Mouse (Mus musculus): ENCODE measurements around the gene Gm13272. TPM values are rescaled to one million over a fixed set of nuclear protein-coding genes. Genes with fewer than 3 reads are reported as not detected.
"Not testable (repeated sequence)": the region's sequence is repeated elsewhere in the genome, so short reads cannot be mapped to it uniquely, and the experiment has no call there.

Gm13272 gene
- polyA plus RNA-seq, 1 experiment from 2014 or later = not detected

DNA sequence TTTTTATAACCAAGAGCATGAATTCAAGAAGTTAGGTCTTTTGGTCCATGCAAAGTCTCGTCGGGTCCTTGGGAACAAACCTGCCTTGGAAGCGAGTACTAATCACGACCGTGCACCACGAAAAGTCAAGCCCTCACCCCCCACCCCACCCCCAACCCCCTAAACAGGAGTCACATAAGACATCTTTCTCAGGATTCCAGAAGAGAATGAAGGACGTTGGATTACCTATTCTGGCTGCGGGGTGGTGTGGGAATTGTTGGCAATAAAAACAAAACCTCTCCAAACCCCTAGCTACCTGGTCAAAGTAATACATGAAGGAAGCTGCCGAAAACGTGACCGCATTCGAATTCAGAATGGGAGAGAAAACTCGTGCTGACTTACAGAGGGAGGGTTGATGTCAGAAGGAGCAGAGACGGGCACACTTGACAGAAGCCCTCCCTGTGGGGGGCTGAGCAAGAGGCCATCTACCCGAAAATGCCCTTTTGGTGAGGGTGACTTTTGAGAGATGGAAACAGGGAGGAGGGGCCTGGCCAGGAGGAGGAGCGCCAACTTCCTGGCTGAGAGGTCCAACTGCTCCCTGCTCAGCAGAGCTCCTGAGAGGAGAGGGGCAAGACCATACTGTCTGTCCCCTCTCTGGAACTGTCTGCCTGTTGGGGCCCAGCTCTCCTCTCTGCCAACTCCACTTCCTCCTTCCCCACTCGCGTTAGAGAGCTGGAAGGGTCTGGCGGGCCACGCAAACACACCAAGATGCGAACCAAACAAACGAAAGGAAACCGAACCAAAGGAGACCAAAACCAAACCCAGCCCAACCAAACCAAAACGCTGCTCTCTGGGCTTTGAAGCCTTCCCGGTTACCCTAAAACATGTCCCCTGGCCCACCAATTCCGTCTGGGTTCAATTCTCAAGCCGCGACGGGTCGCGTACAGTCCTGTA lies 22.8 kb upstream of the Gm13272 start:
- Histone ChIP-seq H3K9ac (ENCODE audit: low read length) (peak overlapping the region; percentile 58), H3K4me2 (ENCODE audit: low read length) (peak overlapping the region; percentile 68), H3K4me3 (ENCODE audit: low read depth, low read length) (peak overlapping the region; percentile 37), H3K27ac (ENCODE audit: low read depth, low read length) (peak overlapping the region; percentile 44; the same call in 1 of the 2 replicates)
- not testable (repeated sequence) for H3K4me1 ChIP-seq (ENCODE audit: control insufficient read depth, insufficient read depth, low read length); ATAC-seq; H3K27me3 ChIP-seq (replicated peaks; ENCODE audit: control insufficient read depth, insufficient read depth, low read length); DNase-seq (ENCODE audit: low spot score); H3K36me3 ChIP-seq (ENCODE audit: control insufficient read depth, insufficient read depth, low read length); H3K9me3 ChIP-seq (replicated peaks; ENCODE audit: control insufficient read depth, low read length)
- 13% methylated on average over 28 of the region's 31 CpGs for WGBS

DNA sequence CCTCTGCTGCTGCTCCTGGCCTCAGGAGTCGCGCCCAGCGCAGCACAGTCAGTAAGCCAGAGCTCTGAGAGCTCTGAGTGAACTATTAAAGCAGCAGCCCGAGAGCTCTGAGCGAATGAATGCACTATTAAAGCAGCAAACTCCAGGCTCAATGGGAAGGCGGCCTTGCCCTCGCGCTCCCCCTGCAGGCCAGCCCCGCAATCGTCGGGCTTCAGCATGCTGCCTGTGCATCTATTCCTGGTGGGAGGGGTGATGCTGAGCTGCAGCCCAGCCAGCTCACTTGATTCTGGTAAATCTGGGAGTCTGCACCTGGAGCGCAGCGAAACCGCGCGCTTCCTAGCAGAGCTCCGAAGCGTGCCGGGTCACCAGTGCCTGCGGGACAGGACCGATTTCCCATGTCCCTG lies 22.0 kb upstream of the Gm13272 start:
- not testable (repeated sequence) for H3K9me3 ChIP-seq (replicated peaks; ENCODE audit: control insufficient read depth, low read length); H3K36me3 ChIP-seq (ENCODE audit: control insufficient read depth, insufficient read depth, low read length); H3K27me3 ChIP-seq (replicated peaks; ENCODE audit: control insufficient read depth, insufficient read depth, low read length); H3K4me1 ChIP-seq (ENCODE audit: control insufficient read depth, insufficient read depth, low read length)
- Histone ChIP-seq H3K27ac (ENCODE audit: low read depth, low read length) (peak overlapping the region; percentile 44; the same call in 1 of the 2 replicates), H3K9ac (ENCODE audit: low read length) (peak overlapping the region; percentile 58), H3K4me3 (ENCODE audit: low read depth, low read length) (peak overlapping the region; percentile 37), H3K4me2 (ENCODE audit: low read length) (peak overlapping the region; percentile 68)
- DNase-seq (ENCODE audit: low spot score) (peak; percentile 94), ATAC-seq (peak; percentile 100)
- WGBS = under 1% methylated on average over 16 of the region's 21 CpGs

DNA sequence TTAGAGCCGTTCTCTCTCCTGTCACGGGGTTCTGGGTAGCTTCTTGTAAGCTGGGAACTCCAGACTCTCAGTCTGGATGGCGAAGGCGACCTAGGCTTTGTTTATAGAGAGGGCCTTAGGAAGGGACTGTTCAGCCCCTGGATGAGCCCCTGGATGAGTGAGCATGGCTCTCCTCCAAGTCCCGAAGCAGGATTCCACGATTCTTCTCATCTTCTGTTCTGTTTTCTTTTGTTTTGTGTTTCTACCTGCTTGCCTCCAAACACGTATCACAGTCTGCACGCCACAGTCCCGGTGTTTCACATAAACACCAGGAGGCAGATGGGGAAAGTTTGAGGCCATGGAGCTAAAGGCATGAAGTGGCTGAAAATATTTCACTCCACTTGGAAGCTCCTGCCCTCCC lies 20.9 kb upstream of the Gm13272 start:
- DNase-seq (ENCODE audit: low spot score); H3K4me3 ChIP-seq (ENCODE audit: low read depth, low read length); H3K4me1 ChIP-seq (ENCODE audit: control insufficient read depth, insufficient read depth, low read length); ATAC-seq; H3K36me3 ChIP-seq (ENCODE audit: control insufficient read depth, insufficient read depth, low read length); H3K9me3 ChIP-seq (replicated peaks; ENCODE audit: control insufficient read depth, low read length); H3K4me2 ChIP-seq (ENCODE audit: low read length); H3K9ac ChIP-seq (ENCODE audit: low read length); H3K27ac ChIP-seq (ENCODE audit: low read depth, low read length); H3K27me3 ChIP-seq (replicated peaks; ENCODE audit: control insufficient read depth, insufficient read depth, low read length): not testable (repeated sequence)
- WGBS = 85% methylated on average over 9 of the region's 9 CpGs

DNA sequence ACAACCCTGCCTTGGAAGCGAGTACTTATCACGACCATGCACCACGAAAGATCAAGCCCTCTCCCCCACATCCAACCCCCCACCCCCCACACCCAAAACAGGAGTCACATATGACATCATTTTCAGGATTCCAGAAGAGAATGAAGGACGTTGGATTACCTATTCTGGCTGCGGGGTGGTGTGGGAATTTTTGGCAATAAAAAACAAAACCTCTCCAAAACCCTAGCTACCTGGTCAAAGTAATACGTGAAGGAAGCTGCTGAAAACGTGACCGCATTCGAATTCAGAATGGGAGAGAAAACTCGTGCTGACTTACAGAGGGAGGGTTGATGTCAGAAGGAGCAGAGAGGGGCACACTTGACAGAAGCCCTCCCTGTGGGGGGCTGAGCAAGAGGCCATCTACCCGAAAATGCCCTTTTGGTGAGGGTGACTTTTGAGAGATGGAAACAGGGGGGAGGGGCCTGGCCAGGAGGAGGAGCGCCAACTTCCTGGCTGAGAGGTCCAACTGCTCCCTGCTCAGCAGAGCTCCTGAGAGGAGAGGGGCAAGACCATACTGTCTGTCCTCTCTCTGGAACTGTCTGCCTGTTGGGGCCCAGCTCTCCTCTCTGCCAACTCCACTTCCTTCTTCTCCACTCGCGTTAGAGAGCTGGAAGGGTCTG lies 19.9 kb upstream of the Gm13272 start, which contains the start of gene Gm13283:
Gene Gm13283 (plus strand): TSS at position 510 of the 659 bp plus-strand sequence.
- H3K27me3 ChIP-seq (replicated peaks; ENCODE audit: control insufficient read depth, insufficient read depth, low read length); H3K36me3 ChIP-seq (ENCODE audit: control insufficient read depth, insufficient read depth, low read length); H3K27ac ChIP-seq (ENCODE audit: low read depth, low read length); ATAC-seq; H3K9ac ChIP-seq (ENCODE audit: low read length); H3K4me1 ChIP-seq (ENCODE audit: control insufficient read depth, insufficient read depth, low read length); DNase-seq (ENCODE audit: low spot score); H3K9me3 ChIP-seq (replicated peaks; ENCODE audit: control insufficient read depth, low read length): not testable (repeated sequence)
- Histone ChIP-seq H3K4me2 (ENCODE audit: low read length) (peak within 1 kb of the TSS; percentile 52), H3K4me3 (ENCODE audit: low read depth, low read length) (peak within 1 kb of the TSS; percentile 29)
- 37% methylated on average over 7 of the region's 14 CpGs for WGBS

DNA sequence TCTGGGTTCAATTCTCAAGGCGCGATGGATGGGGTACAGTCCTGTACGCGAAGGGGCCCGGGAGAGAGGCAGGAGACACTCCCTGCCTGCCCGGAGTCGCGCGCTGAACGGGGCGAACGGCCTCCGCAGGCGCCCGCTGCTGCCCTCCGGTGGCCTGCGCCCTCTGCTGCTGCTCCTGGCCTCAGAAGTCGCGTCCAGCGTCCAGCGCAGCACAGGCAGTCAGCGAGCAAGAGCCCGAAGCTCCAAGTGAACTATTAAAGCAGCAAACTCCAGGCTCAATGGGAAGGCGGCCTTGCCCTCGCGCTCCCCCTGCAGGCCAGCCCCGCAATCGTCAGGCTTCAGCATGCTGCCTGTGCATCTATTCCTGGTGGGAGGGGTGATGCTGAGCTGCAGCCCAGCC lies 19.2 kb upstream of the Gm13272 start:
- not testable (repeated sequence) for ATAC-seq; H3K27me3 ChIP-seq (replicated peaks; ENCODE audit: control insufficient read depth, insufficient read depth, low read length); H3K9ac ChIP-seq (ENCODE audit: low read length); H3K4me1 ChIP-seq (ENCODE audit: control insufficient read depth, insufficient read depth, low read length); H3K36me3 ChIP-seq (ENCODE audit: control insufficient read depth, insufficient read depth, low read length); H3K27ac ChIP-seq (ENCODE audit: low read depth, low read length); H3K9me3 ChIP-seq (replicated peaks; ENCODE audit: control insufficient read depth, low read length)
- DNase-seq (ENCODE audit: low spot score) = peak; percentile 73
- Histone ChIP-seq H3K4me2 (ENCODE audit: low read length) (peak overlapping the region; percentile 52), H3K4me3 (ENCODE audit: low read depth, low read length) (peak overlapping the region; percentile 29)
- under 1% methylated on average over 23 of the region's 28 CpGs for WGBS

DNA sequence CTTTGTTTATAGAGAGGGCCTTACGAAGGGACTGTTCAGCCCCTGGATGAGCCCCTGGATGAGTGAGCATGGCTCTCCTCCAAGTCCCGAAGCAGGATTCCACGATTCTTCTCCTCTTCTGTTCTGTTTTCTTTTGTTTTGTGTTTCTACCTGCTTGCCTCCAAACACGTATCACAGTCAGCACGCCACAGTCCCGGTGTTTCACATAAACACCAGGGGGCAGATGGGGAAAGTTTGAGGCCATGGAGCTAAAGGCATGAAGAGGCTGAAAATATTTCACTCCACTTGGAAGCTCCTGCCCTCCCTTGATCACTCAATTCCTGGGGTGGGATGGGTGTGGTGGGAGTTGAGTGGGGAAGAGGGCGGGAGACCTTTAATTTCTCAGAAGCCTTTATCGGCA lies 17.9 kb upstream of the Gm13272 start:
- not testable (repeated sequence) for H3K4me3 ChIP-seq (ENCODE audit: low read depth, low read length); DNase-seq (ENCODE audit: low spot score); H3K4me2 ChIP-seq (ENCODE audit: low read length); H3K27ac ChIP-seq (ENCODE audit: low read depth, low read length); ATAC-seq; H3K9ac ChIP-seq (ENCODE audit: low read length); H3K4me1 ChIP-seq (ENCODE audit: control insufficient read depth, insufficient read depth, low read length); H3K36me3 ChIP-seq (ENCODE audit: control insufficient read depth, insufficient read depth, low read length); H3K27me3 ChIP-seq (replicated peaks; ENCODE audit: control insufficient read depth, insufficient read depth, low read length); H3K9me3 ChIP-seq (replicated peaks; ENCODE audit: control insufficient read depth, low read length)
- WGBS = 75% methylated on average over 6 of the region's 8 CpGs

DNA sequence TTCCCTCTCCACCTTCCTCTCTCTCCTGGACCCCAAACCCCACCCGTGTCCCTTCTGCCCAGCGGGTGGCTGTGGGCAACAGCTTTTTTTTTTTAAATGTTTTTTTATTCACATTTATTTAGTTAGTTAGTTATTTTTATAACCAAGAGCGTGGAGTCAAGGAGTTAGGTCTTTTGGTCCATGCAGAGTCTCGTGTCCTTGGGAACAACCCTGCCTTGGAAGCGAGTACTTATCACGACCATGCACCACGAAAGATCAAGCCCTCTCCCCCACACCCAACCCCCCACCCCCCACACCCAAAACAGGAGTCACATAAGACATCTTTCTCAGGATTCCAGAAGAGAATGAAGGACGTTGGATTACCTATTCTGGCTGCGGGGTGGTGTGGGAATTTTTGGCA lies 17.3 kb upstream of the Gm13272 start:
- not testable (repeated sequence) for H3K27me3 ChIP-seq (replicated peaks; ENCODE audit: control insufficient read depth, insufficient read depth, low read length); H3K9ac ChIP-seq (ENCODE audit: low read length); ATAC-seq; H3K4me3 ChIP-seq (ENCODE audit: low read depth, low read length); H3K9me3 ChIP-seq (replicated peaks; ENCODE audit: control insufficient read depth, low read length); H3K4me1 ChIP-seq (ENCODE audit: control insufficient read depth, insufficient read depth, low read length); H3K4me2 ChIP-seq (ENCODE audit: low read length); H3K27ac ChIP-seq (ENCODE audit: low read depth, low read length); DNase-seq (ENCODE audit: low spot score); H3K36me3 ChIP-seq (ENCODE audit: control insufficient read depth, insufficient read depth, low read length)
- 62% methylated on average over 9 of the region's 9 CpGs for WGBS

DNA sequence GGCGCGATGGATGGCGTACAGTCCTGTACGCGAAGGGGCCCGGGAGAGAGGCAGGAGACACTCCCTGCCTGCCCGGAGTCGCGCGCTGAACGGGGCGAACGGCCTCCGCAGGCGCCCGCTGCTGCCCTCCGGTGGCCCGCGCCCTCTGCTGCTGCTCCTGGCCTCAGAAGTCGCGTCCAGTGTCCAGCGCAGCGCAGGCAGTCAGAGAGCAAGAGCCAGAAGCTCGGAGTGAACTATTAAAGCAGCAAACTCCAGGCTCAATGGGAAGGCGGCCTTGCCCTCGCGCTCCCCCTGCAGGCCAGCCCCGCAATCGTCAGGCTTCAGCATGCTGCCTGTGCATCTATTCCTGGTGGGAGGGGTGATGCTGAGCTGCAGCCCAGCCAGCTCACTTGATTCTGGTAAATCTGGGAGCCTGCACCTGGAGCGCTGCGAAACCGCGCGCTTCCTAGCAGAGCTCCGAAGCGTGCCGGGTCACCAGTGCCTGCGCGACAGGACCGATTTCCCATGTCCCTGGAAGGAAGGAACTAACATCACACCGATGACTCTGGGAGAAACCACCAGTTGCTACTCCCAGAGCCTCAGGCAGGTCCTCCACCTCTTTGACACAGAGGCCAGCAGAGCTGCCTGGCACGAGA lies 16.1 kb upstream of the Gm13272 start:
- H3K4me2 ChIP-seq (ENCODE audit: low read length) = peak overlapping the region; percentile 51
- not testable (repeated sequence) for H3K9ac ChIP-seq (ENCODE audit: low read length); H3K4me1 ChIP-seq (ENCODE audit: control insufficient read depth, insufficient read depth, low read length); H3K27ac ChIP-seq (ENCODE audit: low read depth, low read length); H3K9me3 ChIP-seq (replicated peaks; ENCODE audit: control insufficient read depth, low read length); ATAC-seq; H3K36me3 ChIP-seq (ENCODE audit: control insufficient read depth, insufficient read depth, low read length); H3K27me3 ChIP-seq (replicated peaks; ENCODE audit: control insufficient read depth, insufficient read depth, low read length)
- H3K4me3 ChIP-seq (ENCODE audit: low read depth, low read length) = peak overlapping the region; percentile 24
- DNase-seq (ENCODE audit: low spot score) = peak; percentile 61
- 3% methylated on average over 24 of the region's 42 CpGs for WGBS

Measured in forebrain, embryonic 14.5 days (tissue).